Mouse (Mus musculus): ENCODE measurements at regions not wholly inside any gene's neighbourhood (a gene's known extent, or its start where the extent isn't known, plus 50 kb on each side); places are given as distances from the start of the nearest gene placed in this dataset.
"Not testable (repeated sequence)": the region's sequence is repeated elsewhere in the genome, so short reads cannot be mapped to it uniquely, and the experiment has no call there.

GRCm38 (mm10) chr14:92622953-92623352 lies 1267.5 kb downstream of the Pcdh9 start:
- DNase-seq (ENCODE audit: low spot score in 2 of 2) = no peak
- intact Hi-C loops (cut with DNase I) = no loop called here

GRCm38 (mm10) chr14:92615605-92616004 lies 1274.9 kb downstream of the Pcdh9 start:
- peak in 1 of 2 experiments; percentile 5 for DNase-seq (ENCODE audit: low spot score in 2 of 2)
- intact Hi-C loops (cut with DNase I) = no loop called here

GRCm38 (mm10) chr14:92593724-92594123 lies 1296.8 kb downstream of the Pcdh9 start:
- intact Hi-C loops (cut with DNase I) = no loop called here
- no peak for DNase-seq (ENCODE audit: low spot score in 2 of 2)

GRCm38 (mm10) chr14:92591592-92592198 lies 1298.8 kb downstream of the Pcdh9 start:
- intact Hi-C loops (cut with DNase I) = no loop called here
- DNase-seq (ENCODE audit: low spot score in 2 of 2) = no peak

DNA sequence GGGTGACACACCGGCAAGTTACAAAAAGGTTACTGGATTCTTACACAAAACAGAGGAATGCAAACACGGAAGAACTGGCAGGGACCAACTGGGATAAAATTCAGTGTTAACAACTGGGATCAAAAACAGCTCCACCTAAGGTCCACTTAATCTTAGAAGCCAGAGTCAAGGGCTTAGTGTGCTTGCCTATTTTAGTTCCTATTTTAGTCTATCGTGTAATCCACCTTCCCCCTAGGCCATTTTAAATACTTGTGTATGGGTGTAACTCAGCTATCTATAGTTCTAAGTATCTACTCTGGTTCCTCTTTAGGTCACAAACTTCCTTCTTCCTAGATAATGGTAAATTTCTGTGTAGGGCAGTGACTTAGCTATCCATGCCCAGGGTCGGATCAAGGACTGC lies 1302.2 kb downstream of the Pcdh9 start:
- intact Hi-C loops (cut with DNase I); DNase-seq (ENCODE audit: low spot score in 2 of 2): not testable (repeated sequence)

DNA sequence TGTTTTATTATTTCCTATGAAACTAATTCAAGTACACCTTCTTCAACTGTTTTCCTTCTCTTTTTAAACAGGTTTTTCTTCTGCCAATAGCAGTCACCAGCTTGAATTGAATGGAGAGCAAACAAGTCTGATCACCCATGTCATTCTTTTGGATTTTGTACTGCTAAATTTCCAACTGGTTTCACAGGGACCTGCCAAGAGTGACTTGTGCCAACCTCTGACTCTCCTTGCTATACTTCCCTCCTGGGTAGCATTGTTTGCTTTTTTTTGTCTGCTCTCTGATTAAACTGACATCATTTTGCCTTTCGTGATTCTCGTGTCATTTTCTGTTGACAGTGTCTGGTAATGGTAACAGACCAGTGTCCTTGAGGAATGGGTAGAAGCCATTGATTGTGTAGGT lies 1323.5 kb downstream of the Pcdh9 start:
- no peak for DNase-seq (ENCODE audit: low spot score in 2 of 2)
- intact Hi-C loops (cut with DNase I) = no loop called here
